Mouse (Mus musculus) E14TG2a.4 (cell line): ENCODE results near the gene Dab2ip.

ENCODE experiments used
- CTCF ChIP-seq: conservative IDR thresholded peaks from 2 replicates; pipeline ENCODE4 v1.5.1; 2014; ENCODE audit warnings: low read length
- POU5F1 ChIP-seq: IDR thresholded peaks from 2 replicates; pipeline ENCODE4 v1.6.1; 2014; ENCODE audit warnings: low read length, borderline replicate concordance

DNA sequence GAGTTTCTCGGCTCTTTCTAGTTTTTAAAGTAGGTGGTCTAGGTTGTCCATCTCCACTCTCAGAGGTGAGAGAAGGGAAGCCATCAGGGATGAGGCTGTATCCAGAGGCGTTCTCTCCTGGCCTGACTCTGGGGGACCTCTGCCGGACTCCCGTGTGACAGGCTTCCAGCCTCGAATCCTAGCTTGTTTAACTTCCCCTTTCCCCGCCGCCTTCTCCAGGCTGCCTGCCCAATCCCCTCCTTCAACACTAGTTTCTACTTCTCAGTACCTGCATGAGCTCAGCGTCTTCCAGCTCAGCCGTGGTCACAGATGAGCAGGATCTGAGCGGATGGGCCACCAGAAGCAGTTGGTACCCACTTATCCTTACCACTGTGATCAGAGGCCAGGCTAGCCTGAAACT is 31.3 kb downstream of the Dab2ip start:
- TF ChIP-seq CTCF (no peak), POU5F1 (no peak)
